Mouse (Mus musculus) neural tube, embryonic 11.5 days (tissue): ENCODE measurements at regions not wholly inside any gene's neighbourhood (a gene's known extent, or its start where the extent isn't known, plus 50 kb on each side); places are given as distances from the start of the nearest gene placed in this dataset.
"Not testable (repeated sequence)": the region's sequence is repeated elsewhere in the genome, so short reads cannot be mapped to it uniquely, and the experiment has no call there.

Experiments used
- ATAC-seq: fragments of 200-750 bp; cut with Nextera tagmentation; 2 replicates; pipeline ENCODE4 v1.8.0; 2017; ENCODE audit warnings: moderate number of reproducible peaks, mild to moderate bottlenecking, moderate TSS enrichment, moderate library complexity; ENCODE audit not compliant: insufficient read depth, low FRiP score, low TSS enrichment
- DNase-seq: peaks from one replicate; pipeline ENCODE4 v3.0.0-alpha.2; 2015; ENCODE audit warnings: low spot score
- H3K27ac ChIP-seq: fragments of 300-500 bp; sonication (generic); 2 replicates; pipeline ENCODE4 v1.5.1; 2014; ENCODE audit warnings: low read depth, mild to moderate bottlenecking, low read length
- H3K27me3 ChIP-seq: fragments of 300-500 bp; sonication (generic); 2 replicates; pipeline ENCODE4 v1.6.1; 2014; ENCODE audit warnings: mild to moderate bottlenecking, low read length, mixed read lengths; ENCODE audit not compliant: control insufficient read depth, insufficient read depth
- H3K36me3 ChIP-seq: fragments of 300-500 bp; sonication (generic); 2 replicates; pipeline ENCODE4 v1.6.1; 2014; ENCODE audit warnings: mild to moderate bottlenecking, low read length, moderate library complexity, mixed read lengths; ENCODE audit not compliant: control insufficient read depth, insufficient read depth
- H3K4me1 ChIP-seq: fragments of 300-500 bp; sonication (generic); 2 replicates; pipeline ENCODE4 v1.6.1; 2014; ENCODE audit warnings: low read length, mixed read lengths; ENCODE audit not compliant: control insufficient read depth, insufficient read depth
- H3K4me2 ChIP-seq: fragments of 300-500 bp; sonication (generic); 2 replicates; pipeline ENCODE4 v1.6.1; 2014; ENCODE audit warnings: low read depth, mild to moderate bottlenecking, moderate library complexity
- H3K4me3 ChIP-seq: fragments of 300-500 bp; sonication (generic); 2 replicates; pipeline ENCODE4 v1.5.1; 2014; ENCODE audit warnings: low read depth, low read length
- H3K9ac ChIP-seq: fragments of 300-500 bp; sonication (generic); 2 replicates; pipeline ENCODE4 v1.6.1; 2014; ENCODE audit warnings: mild to moderate bottlenecking, low read length
- H3K9me3 ChIP-seq: fragments of 300-500 bp; sonication (generic); 2 replicates; pipeline ENCODE4 v1.6.1; 2016; ENCODE audit warnings: low read length; ENCODE audit not compliant: control insufficient read depth
- WGBS: fragments of 180-500 bp; shearing (Covaris S2); extraction: QIAGEN DNeasy Blood & Tissue Kit; methylation state at CpG from one replicate; pipeline ENCODE4 v1.1.7; 2014; 5-methylcytosine and 5-hydroxymethylcytosine counted together

- Histone ChIP-seq H3K9me3 (no peaks in the 10 kb centered on the region), H3K4me2 (no peak overlapping the region), H3K36me3 (no peaks in the 10 kb centered on the region), H3K4me3 (no peak overlapping the region), H3K27ac (no peak overlapping the region), H3K27me3 (no peaks in the 10 kb centered on the region), H3K4me1 (no peaks in the 10 kb centered on the region), H3K9ac (no peak overlapping the region)
- DNase-seq: no peak
- WGBS: 89% methylated on average over 10 of the region's 10 CpGs
- no peak for ATAC-seq
Observed at GRCm38 (mm10) chr9:48059549-48060165, 102.2 kb upstream of the Nxpe4 start.

GRCm38 (mm10) chr9:48060996-48061395 is 100.8 kb upstream of the Nxpe4 start:
- no peak for ATAC-seq
- 92% methylated on average over 4 of the region's 4 CpGs for WGBS
- H3K4me1 ChIP-seq: no peaks in the 10 kb centered on the region

DNA sequence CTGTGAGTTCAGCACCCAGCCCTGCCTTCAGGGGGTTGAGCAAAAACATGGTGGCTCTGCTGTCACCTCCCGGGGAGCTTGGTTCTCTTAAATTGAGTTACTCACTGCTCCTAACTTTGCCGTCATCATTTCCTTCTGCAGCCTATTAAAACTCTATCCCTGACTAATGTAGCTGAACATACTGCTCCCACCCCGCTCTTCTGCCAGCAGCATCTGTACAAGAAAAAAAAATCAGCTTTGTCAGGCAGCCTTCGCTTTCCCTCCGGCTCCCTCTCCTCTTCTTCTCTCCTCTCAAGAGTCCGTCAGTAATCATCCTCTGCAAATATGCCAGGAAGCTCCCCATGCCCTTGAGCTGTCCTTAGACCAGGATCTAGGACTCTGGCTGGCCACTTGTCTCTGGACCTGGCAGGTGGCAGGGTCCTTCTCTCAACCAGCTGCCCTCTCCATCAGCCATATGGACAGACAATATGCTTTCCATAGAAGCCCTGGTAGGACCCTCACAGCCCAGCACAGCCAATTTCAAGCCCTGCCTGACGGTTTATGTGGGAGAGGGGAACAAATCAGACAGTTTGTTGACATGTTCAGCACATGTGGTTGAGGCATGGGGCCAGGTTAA is 95.0 kb upstream of the Nxpe4 start:
- 74% methylated on average over 7 of the region's 7 CpGs for WGBS
- Histone ChIP-seq H3K4me3 (no peak overlapping the region), H3K9me3 (no peaks in the 10 kb centered on the region), H3K4me2 (no peak overlapping the region), H3K27ac (no peak overlapping the region), H3K4me1 (no peaks in the 10 kb centered on the region), H3K36me3 (no peaks in the 10 kb centered on the region), H3K9ac (no peak overlapping the region), H3K27me3 (no peaks in the 10 kb centered on the region)
- no peak for ATAC-seq
- DNase-seq: no peak

More at GRCm38 (mm10) chr9:48060996-48061395, 100.8 kb upstream of the Nxpe4 start:
- no peak for DNase-seq
- H3K27ac ChIP-seq: no peak overlapping the region
- no peaks in the 10 kb centered on the region for H3K27me3 ChIP-seq
- H3K4me2 ChIP-seq: no peak overlapping the region
- H3K36me3 ChIP-seq: no peaks in the 10 kb centered on the region
- H3K9me3 ChIP-seq: no peaks in the 10 kb centered on the region
- no peak overlapping the region for H3K4me3 ChIP-seq
- H3K9ac ChIP-seq: no peak overlapping the region

DNA sequence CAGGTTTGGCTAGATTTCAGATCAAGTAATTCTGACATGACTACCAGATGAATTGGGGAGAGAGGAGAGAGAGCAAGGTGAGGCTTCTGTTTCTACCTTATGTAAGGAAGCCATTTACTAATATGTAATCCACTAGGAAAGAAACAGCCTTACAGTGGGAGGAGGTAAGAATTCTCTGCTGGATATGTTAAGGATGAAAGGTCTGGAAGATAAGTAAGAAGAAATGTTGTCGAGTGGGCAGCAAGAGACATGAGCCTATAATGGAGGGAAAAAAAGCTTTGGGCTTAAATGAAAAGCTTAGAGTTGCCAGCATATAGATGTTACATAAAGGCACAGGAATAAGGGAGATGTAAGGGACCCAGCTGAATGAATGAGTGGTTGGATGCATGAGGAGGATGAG is 89.2 kb upstream of the Nxpe4 start:
- 88% methylated on average over 1 of the region's 1 CpGs for WGBS
- no peak overlapping the region for H3K27ac ChIP-seq

GRCm38 (mm10) chr9:48073096-48073495 is 88.7 kb upstream of the Nxpe4 start:
- no peak overlapping the region for H3K9ac ChIP-seq
- WGBS: 86% methylated on average over 2 of the region's 2 CpGs
- H3K27me3 ChIP-seq: no peaks in the 10 kb centered on the region
- H3K27ac ChIP-seq: no peak overlapping the region
- no peaks in the 10 kb centered on the region for H3K9me3 ChIP-seq
- ATAC-seq: no peak
- no peak overlapping the region for H3K4me3 ChIP-seq
- no peaks in the 10 kb centered on the region for H3K36me3 ChIP-seq
- DNase-seq: no peak
- no peaks in the 10 kb centered on the region for H3K4me1 ChIP-seq
- H3K4me2 ChIP-seq: no peak overlapping the region

More for the DNA sequence above, 89.2 kb upstream of the Nxpe4 start:
- no peak overlapping the region for H3K9ac ChIP-seq
- no peaks in the 10 kb centered on the region for H3K27me3 ChIP-seq
- no peak overlapping the region for H3K4me3 ChIP-seq
- H3K4me2 ChIP-seq: no peak overlapping the region
- H3K4me1 ChIP-seq: no peaks in the 10 kb centered on the region
- DNase-seq (no peak), ATAC-seq (no peak)
- H3K36me3 ChIP-seq: no peaks in the 10 kb centered on the region
- no peaks in the 10 kb centered on the region for H3K9me3 ChIP-seq

DNA sequence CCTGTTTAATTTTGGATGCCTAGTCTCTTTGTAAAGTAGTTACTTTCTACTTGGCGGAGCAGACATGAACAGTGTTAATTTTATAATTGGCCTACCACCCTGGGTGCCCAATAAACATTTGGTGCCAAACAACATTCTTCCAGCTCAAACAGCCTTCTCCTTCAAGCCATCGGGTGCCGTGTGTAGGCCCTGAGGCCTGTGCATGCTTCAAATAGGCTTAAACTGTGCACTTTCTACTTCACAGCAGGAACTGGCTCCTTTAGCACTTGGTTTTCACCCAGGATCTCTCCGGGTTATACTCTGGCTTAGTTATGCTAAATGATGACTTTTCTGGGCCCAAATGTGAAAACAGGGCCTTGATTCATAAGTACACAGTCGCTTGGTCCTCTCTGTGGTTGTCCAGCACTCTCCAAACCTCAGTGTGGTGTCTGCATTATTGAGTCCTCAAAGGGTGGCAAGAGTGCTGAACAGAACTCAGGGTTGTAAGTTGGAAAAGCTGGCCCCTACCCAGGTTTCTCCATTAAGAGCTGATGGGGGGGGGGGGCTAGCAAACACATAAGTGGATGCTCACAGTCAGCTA is 86.1 kb upstream of the Nxpe4 start:
- H3K27me3 ChIP-seq: no peaks in the 10 kb centered on the region

DNA sequence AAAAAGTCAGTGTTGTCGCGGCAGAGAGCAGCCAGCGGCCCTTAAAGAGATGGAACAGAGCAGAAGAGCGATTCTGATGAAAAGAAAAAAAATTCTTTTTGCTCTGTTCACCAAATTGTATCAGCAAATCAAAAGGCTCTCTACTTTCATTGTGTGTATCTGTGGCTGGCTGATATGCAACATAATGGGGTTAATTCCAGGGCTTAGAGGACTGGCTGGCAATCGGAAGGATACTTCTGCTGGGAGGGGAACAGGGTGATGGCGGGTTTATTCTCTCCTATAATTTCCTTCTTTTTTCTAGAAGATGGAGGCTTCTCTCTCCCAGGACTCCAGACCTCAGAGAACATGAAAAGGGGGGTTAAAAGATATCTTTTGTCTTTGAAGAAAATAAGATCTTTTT is 79.4 kb upstream of the Nxpe4 start:
- Histone ChIP-seq H3K27me3 (no peaks in the 10 kb centered on the region), H3K9ac (no peak overlapping the region)
- 55% methylated on average over 6 of the region's 6 CpGs for WGBS

More for the DNA sequence above, 86.1 kb upstream of the Nxpe4 start:
- H3K9ac ChIP-seq: no peak overlapping the region
- no peak overlapping the region for H3K4me3 ChIP-seq
- H3K4me2 ChIP-seq: no peak overlapping the region
- H3K36me3 ChIP-seq: no peaks in the 10 kb centered on the region
- no peaks in the 10 kb centered on the region for H3K9me3 ChIP-seq
- no peak for ATAC-seq
- H3K27ac ChIP-seq: no peak overlapping the region
- WGBS: 87% methylated on average over 5 of the region's 5 CpGs
- DNase-seq: no peak
- H3K4me1 ChIP-seq: no peaks in the 10 kb centered on the region

DNA sequence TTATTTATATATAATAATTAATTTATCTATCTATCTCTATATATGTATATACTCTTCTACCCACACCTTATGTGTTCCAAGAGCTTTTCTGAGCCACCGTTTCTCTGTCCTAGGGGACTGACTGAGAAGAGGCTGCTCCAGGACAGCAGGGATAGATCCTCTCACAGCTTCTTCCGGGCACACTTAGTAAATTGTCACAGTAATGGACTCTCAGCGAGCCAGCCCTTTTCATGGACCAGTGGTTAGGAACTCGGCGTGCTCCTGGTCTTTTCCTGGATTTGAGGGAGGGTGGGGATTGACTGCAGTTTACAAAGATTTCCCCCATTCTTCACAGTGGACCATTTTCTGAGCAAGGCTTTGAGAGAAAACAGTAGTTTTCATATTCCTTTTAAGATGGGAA is 77.6 kb upstream of the Nxpe4 start:
- not testable (repeated sequence) for H3K9me3 ChIP-seq, H3K27ac ChIP-seq, H3K36me3 ChIP-seq, H3K27me3 ChIP-seq, ATAC-seq, H3K9ac ChIP-seq, H3K4me2 ChIP-seq, H3K4me1 ChIP-seq, DNase-seq, H3K4me3 ChIP-seq
- WGBS: 81% methylated on average over 5 of the region's 5 CpGs

More for the DNA sequence above, 79.4 kb upstream of the Nxpe4 start:
- Histone ChIP-seq H3K4me2 (no peak overlapping the region), H3K36me3 (no peaks in the 10 kb centered on the region), H3K4me3 (no peak overlapping the region), H3K9me3 (no peaks in the 10 kb centered on the region), H3K27ac (no peak overlapping the region), H3K4me1 (no peaks in the 10 kb centered on the region)
- ATAC-seq (no peak), DNase-seq (no peak)

DNA sequence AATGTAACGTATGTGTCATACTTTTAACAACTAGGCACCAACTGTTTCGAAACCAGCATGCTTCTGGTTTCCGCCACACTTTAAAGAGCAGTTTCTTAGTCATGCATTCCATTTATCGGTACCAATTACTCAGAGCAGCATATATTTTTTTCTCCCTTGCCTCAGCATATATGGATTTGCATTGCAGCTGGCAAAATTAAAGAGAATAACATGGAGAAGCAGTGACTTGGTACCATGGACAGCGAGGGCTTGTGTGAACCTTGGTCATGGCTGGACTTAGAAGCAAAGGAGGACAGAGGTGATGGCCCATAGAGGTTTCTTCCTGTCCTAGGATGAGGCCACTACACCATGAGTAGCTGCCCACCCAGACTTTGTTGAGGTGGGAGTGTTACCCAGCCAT is 72.2 kb upstream of the Nxpe4 start:
- H3K27ac ChIP-seq: no peak overlapping the region
- no peak overlapping the region for H3K9ac ChIP-seq
- H3K9me3 ChIP-seq: no peaks in the 10 kb centered on the region
- no peaks in the 10 kb centered on the region for H3K36me3 ChIP-seq
- 90% methylated on average over 5 of the region's 5 CpGs for WGBS
- no peak overlapping the region for H3K4me3 ChIP-seq
- H3K4me2 ChIP-seq: no peak overlapping the region
- DNase-seq (no peak), ATAC-seq (no peak)
- no peaks in the 10 kb centered on the region for H3K4me1 ChIP-seq
- no peaks in the 10 kb centered on the region for H3K27me3 ChIP-seq
